Mouse (Mus musculus) liver, embryonic 12.5 days (tissue): ENCODE measurements at regions not wholly inside any gene's neighbourhood (a gene's known extent, or its start where the extent isn't known, plus 50 kb on each side); places are given as distances from the start of the nearest gene placed in this dataset.

ENCODE experiments used
- ATAC-seq: fragments of 200-750 bp; cut with Nextera tagmentation; 2 replicates; pipeline ENCODE4 v1.8.0; 2017; ENCODE audit warnings: moderate number of reproducible peaks, mild to moderate bottlenecking, moderate library complexity
- H3K27ac ChIP-seq: fragments of 300-500 bp; sonication (generic); 2 replicates; pipeline ENCODE4 v1.5.1; 2016; ENCODE audit warnings: mild to moderate bottlenecking
- H3K27me3 ChIP-seq: fragments of 300-500 bp; sonication (generic); replicated peaks from 2 replicates; pipeline ENCODE4 v1.6.1; 2016; ENCODE audit warnings: mild to moderate bottlenecking, moderate library complexity
- H3K36me3 ChIP-seq: fragments of 300-500 bp; sonication (generic); 2 replicates; pipeline ENCODE4 v1.6.1; 2016; ENCODE audit warnings: mild to moderate bottlenecking, moderate library complexity
- H3K4me1 ChIP-seq: fragments of 300-500 bp; sonication (generic); 2 replicates; pipeline ENCODE4 v1.6.1; 2016
- H3K4me2 ChIP-seq: fragments of 300-500 bp; sonication (generic); 2 replicates; pipeline ENCODE4 v1.6.1; 2016; ENCODE audit warnings: mild to moderate bottlenecking, moderate library complexity
- H3K4me3 ChIP-seq: fragments of 300-500 bp; sonication (generic); 2 replicates; pipeline ENCODE4 v1.5.1; 2016; ENCODE audit warnings: mild to moderate bottlenecking, moderate library complexity
- H3K9ac ChIP-seq: fragments of 300-500 bp; sonication (generic); 2 replicates; pipeline ENCODE4 v1.6.1; 2016; ENCODE audit warnings: mild to moderate bottlenecking, moderate library complexity
- H3K9me3 ChIP-seq: fragments of 300-500 bp; sonication (generic); replicated peaks from 2 replicates; pipeline ENCODE4 v1.6.1; 2016; ENCODE audit warnings: mild to moderate bottlenecking, moderate library complexity
- WGBS: fragments of 180-500 bp; shearing (Covaris S2); methylation state at CpG from one replicate; pipeline ENCODE4 v1.1.7; 2016; ENCODE audit not compliant: insufficient replicate concordance; 5-methylcytosine and 5-hydroxymethylcytosine counted together

GRCm38 (mm10) chr12:25208670-25209332 lies 111.9 kb upstream of the Id2 start:
- Histone ChIP-seq H3K9me3 (no peaks in the 10 kb centered on the region), H3K4me2 (no peak overlapping the region), H3K9ac (no peak overlapping the region), H3K36me3 (no peaks in the 10 kb centered on the region), H3K27ac (no peak overlapping the region; the same call in 1 of the 2 replicates), H3K4me1 (peaks cover 17% of the 10 kb centered on the region; the same call in 1 of the 2 replicates), H3K4me3 (no peak overlapping the region), H3K27me3 (no peaks in the 10 kb centered on the region)
- no peak for ATAC-seq
- 17% methylated on average over 11 of the region's 11 CpGs for WGBS

- H3K27ac ChIP-seq = no peak overlapping the region
- H3K27me3 ChIP-seq = no peaks in the 10 kb centered on the region
- H3K9ac ChIP-seq = no peak overlapping the region
- no peak for ATAC-seq
- no peaks in the 10 kb centered on the region for H3K36me3 ChIP-seq
- 57% methylated on average over 10 of the region's 10 CpGs for WGBS
- no peak overlapping the region for H3K4me2 ChIP-seq
- no peaks in the 10 kb centered on the region for H3K9me3 ChIP-seq
- no peaks in the 10 kb centered on the region; the same call in 1 of the 2 replicates for H3K4me1 ChIP-seq
- no peak overlapping the region for H3K4me3 ChIP-seq
These were observed 106.6 kb upstream of the Id2 start for GRCm38 (mm10) chr12:25203371-25204067.

DNA sequence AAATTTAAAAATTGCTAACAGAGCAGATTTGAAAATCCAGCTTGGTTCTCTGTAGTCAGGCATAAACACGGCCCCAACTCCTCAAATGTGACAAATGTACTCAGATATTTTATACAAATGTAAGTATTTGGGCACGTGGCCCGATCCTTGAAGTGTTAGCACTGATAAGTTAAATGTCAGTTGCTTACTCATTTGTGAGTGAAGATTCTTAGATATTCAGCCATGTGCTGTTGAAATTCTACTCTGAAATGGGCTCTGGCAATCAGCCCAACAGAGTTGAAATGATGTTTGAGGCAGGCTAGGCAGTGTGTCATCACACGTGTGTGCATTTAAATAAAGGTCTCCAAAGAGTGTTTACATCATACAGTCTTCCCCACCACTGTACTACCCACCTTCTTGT lies 103.2 kb upstream of the Id2 start:
- no peak overlapping the region for H3K9ac ChIP-seq
- 57% methylated on average over 4 of the region's 4 CpGs for WGBS
- H3K27ac ChIP-seq = no peak overlapping the region
- no peak overlapping the region for H3K4me2 ChIP-seq
- H3K27me3 ChIP-seq = no peaks in the 10 kb centered on the region
- no peaks in the 10 kb centered on the region for H3K36me3 ChIP-seq
- H3K4me1 ChIP-seq = 0 out of 2 replicates have a peak, but pooled peaks cover 7% of the 10 kb centered on the region
- H3K4me3 ChIP-seq = no peak overlapping the region
- H3K9me3 ChIP-seq = no peaks in the 10 kb centered on the region
- ATAC-seq = no peak

GRCm38 (mm10) chr12:25197757-25198156 lies 100.8 kb upstream of the Id2 start:
- 0 out of 2 replicates have a peak, but pooled peaks cover 7% of the 10 kb centered on the region for H3K4me1 ChIP-seq
- no peak overlapping the region for H3K9ac ChIP-seq
- WGBS = 18% methylated on average over 3 of the region's 4 CpGs
- no peaks in the 10 kb centered on the region for H3K9me3 ChIP-seq
- no peaks in the 10 kb centered on the region for H3K36me3 ChIP-seq
- no peak overlapping the region for H3K4me2 ChIP-seq
- no peak overlapping the region for H3K27ac ChIP-seq
- H3K4me3 ChIP-seq = no peak overlapping the region
- H3K27me3 ChIP-seq = no peaks in the 10 kb centered on the region
- no peak for ATAC-seq

GRCm38 (mm10) chr12:25196022-25196421 lies 99.1 kb upstream of the Id2 start:
- no peak overlapping the region for H3K27ac ChIP-seq
- H3K9me3 ChIP-seq = no peaks in the 10 kb centered on the region
- peaks cover 12% of the 10 kb centered on the region; the same call in 1 of the 2 replicates for H3K4me1 ChIP-seq
- no peak overlapping the region for H3K4me3 ChIP-seq
- no peaks in the 10 kb centered on the region for H3K27me3 ChIP-seq
- no peaks in the 10 kb centered on the region for H3K36me3 ChIP-seq
- H3K9ac ChIP-seq = no peak overlapping the region
- H3K4me2 ChIP-seq = no peak overlapping the region
- ATAC-seq = no peak
- 31% methylated on average over 4 of the region's 4 CpGs for WGBS

GRCm38 (mm10) chr12:25192216-25192615 lies 95.3 kb upstream of the Id2 start:
- Histone ChIP-seq H3K4me2 (no peak overlapping the region), H3K36me3 (no peaks in the 10 kb centered on the region), H3K27ac (no peak overlapping the region), H3K9ac (no peak overlapping the region), H3K4me3 (no peak overlapping the region), H3K27me3 (no peaks in the 10 kb centered on the region), H3K4me1 (peaks cover 29% of the 10 kb centered on the region), H3K9me3 (no peaks in the 10 kb centered on the region)
- no peak for ATAC-seq
- 52% methylated on average over 6 of the region's 6 CpGs for WGBS

DNA sequence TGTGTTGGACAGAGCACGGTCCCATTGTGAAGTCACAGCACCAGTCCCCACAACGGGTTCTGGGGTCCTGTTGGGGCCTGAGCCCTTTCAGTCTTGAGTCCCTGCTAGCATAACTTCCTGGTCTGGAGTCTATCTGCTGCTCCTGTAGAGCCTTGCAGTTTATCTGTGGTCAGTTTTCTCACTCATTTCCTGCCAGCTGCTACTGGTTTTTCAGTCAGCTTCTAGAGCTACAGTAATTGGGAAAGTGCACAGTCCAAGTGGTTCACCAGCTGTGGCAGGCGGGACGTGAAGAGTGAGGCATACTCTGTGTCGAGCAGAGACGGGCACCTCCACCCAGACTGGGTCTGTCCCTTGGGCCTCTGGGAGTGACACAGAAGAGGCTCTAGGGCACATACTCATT lies 93.4 kb upstream of the Id2 start:
- Histone ChIP-seq H3K4me2 (no peak overlapping the region), H3K9me3 (no peaks in the 10 kb centered on the region), H3K4me1 (peaks cover 23% of the 10 kb centered on the region), H3K36me3 (no peaks in the 10 kb centered on the region), H3K27me3 (no peaks in the 10 kb centered on the region), H3K9ac (no peak overlapping the region), H3K4me3 (no peak overlapping the region), H3K27ac (peak overlapping the region; percentile 67)
- WGBS = 22% methylated on average over 6 of the region's 6 CpGs
- ATAC-seq = peak; percentile 68

DNA sequence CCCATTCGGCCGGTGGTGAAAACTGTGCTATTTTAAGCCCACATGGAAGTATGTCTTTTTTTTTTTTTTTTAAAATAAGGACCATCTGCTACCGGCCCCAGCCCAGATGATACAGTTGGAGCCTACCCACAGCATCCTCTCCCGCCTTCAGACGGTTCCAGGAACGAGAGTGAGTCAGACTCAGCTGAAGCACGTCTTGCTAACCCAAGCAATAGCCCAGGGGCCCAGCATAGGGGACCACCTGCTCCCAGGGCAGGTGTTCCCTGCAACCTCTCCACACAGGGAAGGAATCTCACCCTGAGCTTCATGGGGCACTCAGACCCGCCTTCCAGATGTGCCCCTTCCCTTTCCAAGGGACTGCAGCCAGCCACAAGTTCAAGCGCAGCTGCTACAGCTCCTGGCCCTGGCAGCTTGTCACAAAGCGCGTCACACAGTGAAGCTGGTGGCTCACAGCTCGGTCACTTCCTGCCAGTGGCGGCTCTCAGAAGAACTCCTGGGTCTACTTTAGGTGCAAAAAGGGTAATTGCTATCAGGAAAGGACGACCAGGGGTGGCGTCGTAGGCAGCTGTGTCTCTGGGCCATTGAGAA lies 92.3 kb upstream of the Id2 start:
- ATAC-seq = no peak
- WGBS = 24% methylated on average over 16 of the region's 16 CpGs
- Histone ChIP-seq H3K4me3 (no peak overlapping the region), H3K4me1 (peaks cover 23% of the 10 kb centered on the region), H3K4me2 (no peak overlapping the region), H3K36me3 (no peaks in the 10 kb centered on the region), H3K9ac (no peak overlapping the region), H3K27ac (peak overlapping the region; percentile 22; the same call in 1 of the 2 replicates), H3K27me3 (no peaks in the 10 kb centered on the region), H3K9me3 (no peaks in the 10 kb centered on the region)

- Histone ChIP-seq H3K9ac (no peak overlapping the region), H3K27me3 (no peaks in the 10 kb centered on the region), H3K4me1 (peaks cover 23% of the 10 kb centered on the region), H3K9me3 (no peaks in the 10 kb centered on the region), H3K4me3 (no peak overlapping the region), H3K4me2 (no peak overlapping the region), H3K27ac (no peak overlapping the region), H3K36me3 (no peaks in the 10 kb centered on the region)
- no peak for ATAC-seq
- WGBS = 19% methylated on average over 3 of the region's 3 CpGs
These were observed 91.6 kb upstream of the Id2 start for GRCm38 (mm10) chr12:25188556-25188955.

GRCm38 (mm10) chr12:25187216-25187615 lies 90.3 kb upstream of the Id2 start:
- Histone ChIP-seq H3K4me1 (peaks cover 23% of the 10 kb centered on the region), H3K36me3 (no peaks in the 10 kb centered on the region), H3K9ac (no peak overlapping the region), H3K9me3 (no peaks in the 10 kb centered on the region), H3K27ac (no peak overlapping the region), H3K27me3 (no peaks in the 10 kb centered on the region), H3K4me3 (no peak overlapping the region), H3K4me2 (no peak overlapping the region)
- no peak for ATAC-seq
- WGBS = 24% methylated on average over 3 of the region's 3 CpGs

DNA sequence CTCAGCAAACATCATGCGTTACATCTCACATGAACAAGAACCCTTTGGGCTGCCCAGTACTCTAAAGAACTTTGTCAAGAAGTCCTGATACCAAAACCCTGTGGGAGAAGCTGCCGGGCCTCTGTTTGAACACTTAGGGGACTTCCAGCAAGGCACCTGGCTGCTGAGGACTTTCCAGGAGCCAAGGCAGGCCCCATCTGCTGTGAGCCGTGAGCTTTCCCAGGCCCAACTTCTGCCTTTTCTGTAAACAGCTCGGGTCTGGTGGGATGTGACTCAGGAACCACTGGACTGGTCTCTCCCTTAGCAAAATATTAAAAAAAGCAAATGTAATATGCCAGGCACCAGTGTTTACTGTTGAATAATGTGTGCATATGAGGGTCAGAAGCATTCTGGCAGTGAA lies 85.7 kb upstream of the Id2 start:
- no peaks in the 10 kb centered on the region for H3K4me1 ChIP-seq
- H3K9ac ChIP-seq = no peak overlapping the region
- no peaks in the 10 kb centered on the region for H3K27me3 ChIP-seq
- H3K4me3 ChIP-seq = no peak overlapping the region
- no peaks in the 10 kb centered on the region for H3K36me3 ChIP-seq
- ATAC-seq = no peak
- no peak overlapping the region for H3K4me2 ChIP-seq
- no peak overlapping the region for H3K27ac ChIP-seq
- no peaks in the 10 kb centered on the region; the same call in 1 of the 2 replicates for H3K9me3 ChIP-seq
- WGBS = 72% methylated on average over 4 of the region's 4 CpGs

DNA sequence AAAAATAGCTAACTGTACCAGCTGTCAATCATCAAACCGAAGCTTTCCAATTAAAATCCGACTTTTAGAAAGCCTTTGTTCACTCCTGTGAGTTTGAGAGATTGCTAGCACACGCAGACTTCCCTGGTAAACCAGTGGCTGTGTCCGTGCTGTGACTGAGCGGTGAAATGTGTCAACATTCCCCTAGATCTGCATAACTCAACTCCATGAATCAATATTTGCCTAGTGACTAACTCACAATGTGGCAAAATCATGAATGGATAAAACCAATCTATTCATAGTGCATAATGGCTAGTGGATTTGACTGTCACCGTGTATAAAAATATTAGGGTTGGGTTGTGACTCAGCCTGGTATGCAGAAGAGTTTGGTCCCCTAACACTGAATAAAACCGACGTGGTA lies 84.4 kb upstream of the Id2 start:
- no peak for ATAC-seq
- H3K36me3 ChIP-seq = no peaks in the 10 kb centered on the region
- H3K27ac ChIP-seq = no peak overlapping the region
- H3K4me3 ChIP-seq = no peak overlapping the region
- WGBS = 71% methylated on average over 8 of the region's 8 CpGs
- no peak overlapping the region for H3K9ac ChIP-seq
- no peaks in the 10 kb centered on the region for H3K27me3 ChIP-seq
- H3K9me3 ChIP-seq = no peaks in the 10 kb centered on the region; the same call in 1 of the 2 replicates
- no peak overlapping the region for H3K4me2 ChIP-seq
- no peaks in the 10 kb centered on the region for H3K4me1 ChIP-seq
